In the genomic region with DNA sequence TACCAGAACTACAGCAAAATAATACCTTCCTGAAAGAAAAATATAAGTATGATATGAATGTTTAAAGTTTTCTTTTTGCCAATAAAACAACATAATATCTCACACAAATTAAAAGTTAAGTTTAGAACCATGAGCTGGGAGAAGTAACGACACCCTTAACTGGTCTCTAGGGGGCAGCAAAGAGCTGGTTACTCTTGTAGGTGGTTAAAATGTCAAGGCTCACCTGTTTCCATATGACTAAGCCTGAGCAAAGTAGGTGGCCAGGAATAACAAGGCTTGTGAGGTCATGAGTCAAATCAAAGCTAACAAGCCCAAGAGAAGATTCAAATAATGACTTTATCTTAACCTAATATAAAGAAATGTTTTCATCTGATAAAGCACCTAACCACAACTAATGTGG, we compare ENCODE assay signal across 10 mouse cellular contexts. TPM values are rescaled to one million over a fixed set of nuclear protein-coding genes. Genes with fewer than 3 reads are reported as not detected.
DNase-seq lines count a peak whose midpoint lies in the region; ATAC-seq and TF ChIP-seq lines count a peak whose summit lies in the region.
"Had no signal": no experiment of that assay in that cellular context is flagged by ENCODE, and none has a peak within 500 bp of the region (broad histone marks: within the 10 kb centered on the region; RNA-seq: fewer than 3 reads in every experiment).

No protein-coding gene starts in this region.

- H3K9ac ChIP-seq in hindbrain, postnatal 0 days (replicated peaks; ENCODE audit: low read length), result no peak overlapping the region
- no peak overlapping the region for H3K9ac ChIP-seq in CH12.LX (ENCODE audit: insufficient read depth, low read depth)

- peak; percentile 75 for DNase-seq in hindbrain, postnatal 0 days (ENCODE audit: low spot score)
- no peak for DNase-seq in hindbrain, embryonic 10.5 days (ENCODE audit: low spot score)
- DNase-seq in CH12.LX (ENCODE audit: extremely low read depth), result peak; percentile 90
- peak; percentile 85 for DNase-seq in brain, adult 2 months (ENCODE audit: low read depth, low spot score)
- DNase-seq in frontal cortex, adult 2 months (ENCODE audit: extremely low spot score in 1 of 2, low spot score in 1 of 2), result peak; percentile 45 to 93
- DNase-seq in kidney, postnatal 4 days, result peak; percentile 37 to 45
- DNase-seq in natural killer cell, adult 2 months (ENCODE audit: low spot score in 2 of 2), result peak; percentile 31 to 65

- no peak for TF ChIP-seq POLR2A in CH12.LX (IDR thresholded peaks at IDR 0.05; ENCODE audit: low read depth, low read length)

- TF ChIP-seq RAD21 in CH12.LX (IDR thresholded peaks at IDR 0.05; ENCODE audit: low read depth, low read length), result peak; percentile 82

- in situ Hi-C loops in CH12.LX (cut with MboI; ENCODE audit: low pct_ligation_motif_present, low pct_unique_long_range_greater_than_20kb, low sequenced_read_pairs), result no loop called here

- no peaks in the 10 kb centered on the region for H3K79me2 ChIP-seq in CH12.LX (replicated peaks; ENCODE audit: control insufficient read depth, extremely low read depth, insufficient read depth, poor library complexity, severe bottlenecking)

- H3K27ac ChIP-seq in hindbrain, postnatal 0 days, result no peak overlapping the region
- H3K27ac ChIP-seq in hindbrain, embryonic 10.5 days, result no peak overlapping the region
- no peak overlapping the region for H3K27ac ChIP-seq in CH12.LX (ENCODE audit: insufficient read depth, low read depth)

- WGBS in hindbrain, postnatal 0 days, result 5% methylated on average over 1 of the region's 1 CpGs
- 0% methylated on average over 1 of the region's 1 CpGs for WGBS in hindbrain, embryonic 10.5 days

- H3K27me3 ChIP-seq in hindbrain, postnatal 0 days (ENCODE audit: insufficient read depth, low read length), result no peaks in the 10 kb centered on the region
- no peaks in the 10 kb centered on the region for H3K27me3 ChIP-seq in hindbrain, embryonic 10.5 days (ENCODE audit: insufficient read depth, poor library complexity, severe bottlenecking)
- H3K27me3 ChIP-seq in CH12.LX (replicated peaks), result no peaks in the 10 kb centered on the region

- peak; percentile 71 for TF ChIP-seq EP300 in CH12.LX (IDR thresholded peaks at IDR 0.05; ENCODE audit: low read length)

- no peaks in the 10 kb centered on the region for H3K36me3 ChIP-seq in hindbrain, postnatal 0 days (ENCODE audit: insufficient read depth, low read length)
- no peaks in the 10 kb centered on the region for H3K36me3 ChIP-seq in hindbrain, embryonic 10.5 days
- no peaks in the 10 kb centered on the region for H3K36me3 ChIP-seq in CH12.LX (replicated peaks in 1 of 2; ENCODE audit: control insufficient read depth in 1 of 2, insufficient read depth in 1 of 2, low read length in 1 of 2)

- H3K9me3 ChIP-seq in hindbrain, postnatal 0 days (ENCODE audit: low read length), result no peaks in the 10 kb centered on the region
- H3K9me3 ChIP-seq in hindbrain, embryonic 10.5 days, result no peaks in the 10 kb centered on the region
- no peaks in the 10 kb centered on the region for H3K9me3 ChIP-seq in CH12.LX (replicated peaks; ENCODE audit: low read length)
- H3K9me3 ChIP-seq: megakaryocyte, embryonic 14.5 days had no signal

- no peaks in the 10 kb centered on the region for H3K4me1 ChIP-seq in hindbrain, postnatal 0 days (ENCODE audit: insufficient read depth, low read length)
- H3K4me1 ChIP-seq in hindbrain, embryonic 10.5 days (replicated peaks), result no peaks in the 10 kb centered on the region
- peaks cover 4 to 14% of the 10 kb centered on the region in 2 experiments for H3K4me1 ChIP-seq in CH12.LX (ENCODE audit: control insufficient read depth in 1 of 2, insufficient read depth in 2 of 2)
- H3K4me1 ChIP-seq: megakaryocyte, embryonic 14.5 days had no signal

- dilution Hi-C loops in CH12.LX (cut with MboI; ENCODE audit: extremely low pct_ligation_motif_present, extremely low pct_unique_long_range_greater_than_20kb, low sequenced_read_pairs), result no loop called here

- ATAC-seq in hindbrain, postnatal 0 days, result no peak
- ATAC-seq in megakaryocyte-erythroid progenitor cell, adult 5-6 weeks (replicated peaks; ENCODE audit: low FRiP score, low TSS enrichment, poor library complexity, severe bottlenecking), result no peak

- TF ChIP-seq CTCF in hindbrain, postnatal 0 days (IDR thresholded peaks at IDR 0.05; ENCODE audit: low read depth), result peak; percentile 70
- TF ChIP-seq CTCF in CH12.LX (conservative IDR thresholded peaks at IDR 0.05 in 1 of 2, IDR thresholded peaks at IDR 0.05 in 1 of 2; ENCODE audit: low read depth in 2 of 2, low read length in 2 of 2), result peak; percentile 54 to 82

- no peak overlapping the region for H3K4me3 ChIP-seq in hindbrain, postnatal 0 days (ENCODE audit: low read length)
- H3K4me3 ChIP-seq in hindbrain, embryonic 10.5 days, result no peak overlapping the region
- no peak overlapping the region for H3K4me3 ChIP-seq in CH12.LX (replicated peaks in 1 of 3; ENCODE audit: low read depth in 2 of 3, low read length in 2 of 3, poor library complexity in 1 of 3)
- H3K4me3 ChIP-seq: erythroblast, embryonic 14.5 days had no signal

- H3K4me2 ChIP-seq in hindbrain, postnatal 0 days (ENCODE audit: low read depth, low read length), result no peak overlapping the region
- H3K4me2 ChIP-seq in CH12.LX (ENCODE audit: insufficient read depth, low read depth, poor library complexity, severe bottlenecking), result no peak overlapping the region

TF ChIP-seq in CH12.LX, 34 proteins besides CTCF, POLR2A, EP300 and RAD21:
- TF ChIP-seq SMC3 (IDR thresholded peaks at IDR 0.05; ENCODE audit: low read depth, low read length) (peak; percentile 67), JUND (conservative IDR thresholded peaks at IDR 0.05; ENCODE audit: low read depth, low read length) (peak; percentile 95), ZMIZ1 (IDR thresholded peaks at IDR 0.05; ENCODE audit: low read depth, low read length) (no peak), CHD1 (IDR thresholded peaks at IDR 0.05; ENCODE audit: low read depth, low read length) (no peak), ZNF384 (IDR thresholded peaks at IDR 0.05; ENCODE audit: low read depth, low read length) (no peak), IRF4 (IDR thresholded peaks at IDR 0.05; ENCODE audit: low read depth, low read length) (peak; percentile 95), MYC (IDR thresholded peaks at IDR 0.05; ENCODE audit: low read depth, low read length) (peak; percentile 65; the same call in 1 of the 2 replicates), ETS1 (conservative IDR thresholded peaks at IDR 0.05; ENCODE audit: low read depth, low read length) (peak; percentile 24; the same call in 1 of the 2 replicates), RCOR1 (conservative IDR thresholded peaks at IDR 0.05; ENCODE audit: low read depth, low read length) (no peak), NRF1 (IDR thresholded peaks at IDR 0.05; ENCODE audit: low read depth, low read length) (no peak), MAX (IDR thresholded peaks at IDR 0.05; ENCODE audit: low read length) (no peak), SIN3A (IDR thresholded peaks at IDR 0.05; ENCODE audit: low read length) (no peak), ELF1 (IDR thresholded peaks at IDR 0.05; ENCODE audit: low read depth, low read length) (no peak), MXI1 (IDR thresholded peaks at IDR 0.05; ENCODE audit: low read depth, low read length) (no peak), PAX5 (IDR thresholded peaks at IDR 0.05; ENCODE audit: low read length) (no peak), KAT2A (IDR thresholded peaks at IDR 0.05; ENCODE audit: insufficient replicate concordance, low read length) (no peak), MEF2A (IDR thresholded peaks at IDR 0.05; ENCODE audit: borderline replicate concordance, low read depth, low read length) (peak; percentile 61; the same call in 1 of the 2 replicates), UBTF (IDR thresholded peaks at IDR 0.05; ENCODE audit: low read depth, low read length) (no peak), JUN (IDR thresholded peaks at IDR 0.05; ENCODE audit: insufficient read depth, low read depth, low read length) (peak; percentile 76), USF1 (IDR thresholded peaks at IDR 0.05; ENCODE audit: low read depth, low read length) (no peak), TBP (conservative IDR thresholded peaks at IDR 0.05; ENCODE audit: low read depth, low read length) (no peak), ZC3H11A (IDR thresholded peaks at IDR 0.05; ENCODE audit: low read depth, low read length) (0 out of 2 replicates have a peak, but pooled peaks have one; percentile 24), CHD2 (IDR thresholded peaks at IDR 0.05; ENCODE audit: low read length) (no peak), ZKSCAN1 (IDR thresholded peaks at IDR 0.05; ENCODE audit: borderline replicate concordance, low read depth, low read length) (no peak), BHLHE40 (IDR thresholded peaks at IDR 0.05; ENCODE audit: low read depth, low read length) (peak; percentile 64), MAFK (IDR thresholded peaks at IDR 0.05; ENCODE audit: insufficient replicate concordance, low read length) (0 out of 2 replicates have a peak, but pooled peaks have one; percentile 21), MAZ (IDR thresholded peaks at IDR 0.05; ENCODE audit: low read depth, low read length) (no peak)

RNA-seq across cellular contexts. Expression of gene 4921504E06Rik, which starts 24.9 kb away (rescaled TPM):
- total RNA-seq in hindbrain, postnatal 0 days (2014; rRNA removed), result not detected in 2 replicates
- polyA plus RNA-seq in hindbrain, postnatal 0 days (2015; fragmentation: Nextera tagmentation; extraction: Ambion mirVana), result 0.28 and 0.30 TPM in 2 replicates
- not detected in 2 replicates for polyA plus RNA-seq in hindbrain, embryonic 10.5 days (2016; fragmentation: Nextera tagmentation; extraction: Ambion mirVana)
- total RNA-seq in CH12.LX (2012; rRNA removed) (not detected in 2 replicates), CH12.LX (2014; rRNA removed) (not detected in 2 replicates)
- not detected in 2 replicates for polyA plus RNA-seq in CH12.LX (2012; ENCODE audit: insufficient read length, low read depth)
- 0.08 TPM in 1 of 2 replicates, not detected in the other for polyA plus RNA-seq in frontal cortex, adult 2 months (2012; rRNA removed)
- total RNA-seq in megakaryocyte-erythroid progenitor cell, adult 5-6 weeks (2014; fragmentation: Nextera tagmentation), result not detected in 2 replicates
- not detected in 2 replicates for total RNA-seq in megakaryocyte-erythroid progenitor cell, adult 5-6 weeks (2017)
- polyA plus RNA-seq: erythroblast, embryonic 14.5 days had no signal
